Mouse (Mus musculus) adrenal gland, postnatal 10 days (tissue): ENCODE data around the gene Hoxa2. TPM values are rescaled to one million over a fixed set of nuclear protein-coding genes. Genes with fewer than 3 reads are reported as not detected.

Source experiments
- DNase-seq: peaks from one replicate; pipeline ENCODE4 v3.0.0; 2021; ENCODE audit warnings: mixed read lengths
- total RNA-seq, 2 experiments: library from RNA; stranded (reverse); gene quantifications; 2 replicates each; pipeline ENCODE4 v1.2.3; 2021

Hoxa2 gene
- total RNA-seq, 2 experiments from 2014 or later = 2.3 to 5.1 TPM

GRCm38 (mm10) chr6:52202362-52203120, 37.9 kb upstream of the Hoxa2 start:
- DNase-seq = peak; percentile 32

DNA sequence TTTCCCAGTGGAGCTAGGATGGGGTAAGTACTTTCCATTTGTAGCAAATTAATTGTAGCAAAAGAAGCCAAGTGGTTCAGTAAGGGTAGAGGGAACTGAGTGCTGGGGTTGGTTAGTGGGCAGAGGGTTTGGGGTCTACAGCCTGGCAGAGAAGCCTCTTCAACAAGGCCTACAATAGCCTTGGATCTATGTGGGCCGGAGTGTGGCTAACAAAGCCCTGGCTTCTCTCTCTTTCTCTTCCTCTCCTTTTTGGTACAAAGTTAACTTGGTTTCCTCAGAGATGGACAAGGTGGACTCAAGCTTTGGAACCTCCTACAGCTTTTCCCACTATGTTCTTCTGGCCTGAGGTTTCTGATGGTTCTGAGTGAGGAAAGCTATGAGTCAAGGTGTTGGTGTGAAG, 36.6 kb upstream of the Hoxa2 start:
- no peak for DNase-seq

DNA sequence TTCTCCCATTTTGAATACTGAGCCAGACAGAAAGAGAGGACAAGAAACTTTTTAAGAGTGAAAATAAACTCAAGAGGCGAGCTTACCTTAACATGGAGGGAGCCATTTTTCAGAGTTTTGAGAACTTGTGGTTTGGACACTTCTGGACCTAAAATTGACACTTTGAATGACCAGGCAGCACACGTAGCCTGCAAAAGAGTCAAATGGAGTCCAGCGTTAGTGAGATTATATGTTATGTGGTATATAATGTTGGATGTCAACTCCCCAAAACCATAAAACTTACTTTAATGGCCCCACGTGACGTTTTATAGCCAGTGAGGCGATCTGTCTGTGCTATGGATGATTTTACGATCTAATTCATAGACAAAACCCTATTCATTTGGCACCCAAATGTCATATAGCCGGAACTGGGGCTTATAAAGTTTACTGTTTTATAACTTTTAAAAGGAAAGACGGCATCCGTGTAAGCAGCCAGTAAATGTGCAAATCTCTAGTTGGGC, 36.2 kb upstream of the Hoxa2 start:
- no peak for DNase-seq

GRCm38 (mm10) chr6:52200073-52200750, 35.6 kb upstream of the Hoxa2 start:
- peak; percentile 68 for DNase-seq

GRCm38 (mm10) chr6:52197271-52197670, 32.6 kb upstream of the Hoxa2 start:
- DNase-seq = peak; percentile 71

- no peak for DNase-seq
Observed at GRCm38 (mm10) chr6:52196811-52197210, 32.2 kb upstream of the Hoxa2 start.

DNA sequence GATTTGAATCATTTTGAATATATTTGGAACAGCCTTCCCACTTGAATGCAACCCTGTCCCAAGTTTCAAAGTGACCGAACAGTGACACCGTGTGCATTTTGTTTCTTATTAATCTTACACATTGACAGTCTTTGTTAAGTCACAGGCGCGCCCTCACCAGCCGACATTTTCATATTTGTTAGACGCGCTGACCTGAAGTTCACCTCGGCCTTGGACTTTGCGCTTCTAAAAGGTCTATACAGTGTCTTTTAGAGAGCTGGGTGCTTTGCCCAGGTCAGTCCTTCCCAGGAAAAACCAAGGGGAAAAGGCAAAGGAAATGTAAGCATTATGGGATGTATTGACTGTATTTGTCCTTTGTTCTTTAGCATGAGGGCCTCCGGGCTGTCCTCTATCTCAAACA, 30.1 kb upstream of the Hoxa2 start:
- DNase-seq = no peak

DNA sequence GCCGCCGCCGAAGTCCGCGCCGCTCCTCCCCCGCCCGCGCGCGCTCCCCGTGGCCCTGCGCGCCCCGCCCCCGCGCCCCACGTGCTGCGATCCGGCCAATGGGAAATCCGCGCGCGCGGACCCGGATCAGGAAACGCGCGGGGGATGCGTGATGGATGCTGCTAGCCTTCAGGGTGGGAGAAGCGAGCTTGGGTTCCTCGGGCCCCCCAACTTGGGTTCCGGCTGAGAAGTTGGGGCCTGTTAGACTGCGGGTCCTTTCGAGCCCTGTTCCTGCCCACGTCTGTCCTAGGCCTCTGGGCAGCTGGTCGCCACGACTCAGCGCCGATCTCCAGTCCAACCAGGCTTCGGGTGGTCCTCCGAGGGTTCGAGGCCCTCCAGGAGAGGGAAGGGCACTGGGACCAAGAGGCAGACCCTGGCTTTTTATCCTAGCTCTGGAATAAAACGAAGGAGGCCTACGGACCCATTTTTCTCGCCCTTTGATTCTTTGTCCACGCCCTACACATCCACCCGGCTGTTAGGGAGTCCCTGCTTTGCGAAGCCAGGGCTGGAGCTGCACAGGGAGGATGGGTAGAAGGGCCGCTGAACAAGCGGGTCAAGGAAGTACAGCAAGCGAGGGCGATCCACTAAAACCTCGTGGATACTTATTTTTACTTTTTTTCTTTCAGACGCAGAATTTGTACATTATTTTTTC, 27.4 kb upstream of the Hoxa2 start:
- peak; percentile 95 for DNase-seq

DNA sequence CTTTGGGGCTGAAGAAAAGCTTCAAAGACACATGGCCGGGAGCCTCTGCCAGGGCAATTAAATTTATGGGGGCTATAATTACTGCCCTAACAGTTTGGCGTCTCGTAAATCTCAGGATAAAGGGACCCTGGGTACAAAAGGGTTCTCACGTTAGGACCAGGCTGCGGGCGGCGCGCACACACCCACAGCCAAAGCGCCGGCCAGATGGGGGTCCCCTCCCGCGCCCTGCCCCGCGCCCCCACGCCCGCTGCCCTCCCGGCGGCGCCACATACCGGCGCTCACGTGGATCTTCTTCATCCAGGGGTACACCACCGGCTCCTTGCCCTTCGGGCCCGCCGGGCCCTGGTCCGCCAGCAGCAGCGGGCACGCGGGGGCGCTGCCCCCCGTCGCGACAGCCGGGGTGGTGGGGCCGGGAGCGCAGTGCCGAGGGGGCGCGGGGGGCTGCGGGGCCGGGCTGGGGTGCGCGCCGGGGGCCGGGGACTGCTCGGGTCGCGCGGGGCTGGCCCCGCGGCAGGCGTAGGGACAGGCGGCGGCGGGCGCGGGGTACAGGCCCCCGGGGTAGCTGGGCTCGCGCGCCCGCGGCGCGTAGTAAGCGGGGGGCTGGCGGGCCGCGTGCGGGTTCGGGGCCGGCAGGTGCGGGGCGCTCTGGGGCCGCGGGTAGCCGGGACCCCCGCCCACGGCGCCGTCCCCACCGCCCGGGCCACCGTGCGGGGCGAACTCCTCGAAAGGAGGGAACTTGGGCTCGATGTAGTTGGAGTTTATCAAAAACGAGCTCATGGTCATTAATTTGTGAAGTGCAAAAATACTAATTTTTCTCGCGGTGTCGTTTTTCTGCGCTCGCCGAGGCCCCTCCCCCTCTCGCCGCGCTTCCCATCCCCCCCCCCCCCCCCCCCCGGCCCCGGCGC, 26.5 kb upstream of the Hoxa2 start, which contains the start of gene Hoxa4:
Gene Hoxa4, minus strand, starts transcription at position 848 of the 905 bp plus-strand sequence.
- peak; percentile 48 for DNase-seq

DNA sequence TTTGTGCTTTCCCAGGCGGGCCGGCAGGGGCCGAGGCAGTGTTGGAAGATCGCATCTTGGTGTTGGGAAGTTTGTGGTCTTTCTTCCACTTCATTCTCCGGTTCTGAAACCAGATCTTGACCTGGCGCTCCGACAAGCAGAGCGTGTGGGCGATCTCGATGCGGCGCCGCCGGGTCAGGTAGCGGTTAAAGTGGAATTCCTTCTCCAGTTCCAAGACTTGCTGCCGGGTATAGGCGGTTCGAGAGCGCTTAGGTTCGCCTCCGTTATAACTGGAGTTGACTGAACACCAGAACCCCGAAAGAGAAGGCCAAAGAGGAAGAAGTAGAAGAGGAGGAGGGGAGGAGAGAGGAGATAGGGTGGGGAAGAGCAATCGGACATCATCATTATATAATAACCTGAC, 25.8 kb upstream of the Hoxa2 start:
- peak; percentile 50 for DNase-seq

DNA sequence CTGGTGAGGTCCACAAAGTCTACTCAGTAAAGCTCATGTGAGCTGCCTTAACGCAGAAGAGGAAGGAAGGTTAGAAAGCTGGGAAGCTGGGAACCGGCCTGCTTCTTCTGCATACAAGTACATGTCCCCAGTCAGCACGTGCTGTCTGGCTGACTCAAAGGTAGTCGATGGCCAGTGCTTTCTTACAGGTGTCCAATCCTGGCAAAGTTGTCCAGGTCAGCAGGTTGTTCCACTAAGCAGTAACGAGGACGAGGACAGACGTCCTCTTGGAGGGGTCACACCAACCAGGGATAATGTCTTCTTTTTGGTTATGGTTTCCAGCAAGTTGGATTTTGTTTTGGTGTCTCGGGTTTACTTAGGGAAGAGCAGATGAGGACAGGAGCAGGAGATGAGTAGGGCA, 25.3 kb upstream of the Hoxa2 start:
- no peak for DNase-seq

- DNase-seq = peak; percentile 59
Observed at GRCm38 (mm10) chr6:52189172-52189591, 24.6 kb upstream of the Hoxa2 start.

- no peak for DNase-seq
Observed at GRCm38 (mm10) chr6:52186500-52186899, 21.9 kb upstream of the Hoxa2 start.

DNA sequence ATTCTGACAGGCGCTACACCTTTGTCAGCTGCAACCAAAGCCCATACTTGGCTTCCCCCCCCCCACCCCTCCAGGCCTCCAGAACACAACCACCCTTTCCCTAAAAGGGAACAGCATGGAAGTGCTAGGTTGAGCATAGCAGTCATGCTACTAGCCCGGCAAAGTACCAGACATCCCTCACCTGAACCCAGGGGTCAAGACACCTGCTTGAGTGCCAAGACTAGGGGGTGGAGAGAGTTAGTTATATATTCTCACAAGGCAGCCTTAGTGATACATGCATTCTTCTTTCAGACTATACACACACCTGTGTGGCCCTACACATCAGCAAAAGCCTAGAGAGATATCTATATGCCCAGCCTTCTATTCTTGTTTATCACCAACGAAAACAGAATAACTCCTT, 21.2 kb upstream of the Hoxa2 start:
- DNase-seq = no peak

- DNase-seq = peak; percentile 61
Observed at GRCm38 (mm10) chr6:52185222-52185621, 20.6 kb upstream of the Hoxa2 start.

- peak; percentile 47 for DNase-seq
Observed at GRCm38 (mm10) chr6:52184668-52185067, 20.0 kb upstream of the Hoxa2 start.

GRCm38 (mm10) chr6:52183311-52184080, 18.9 kb upstream of the Hoxa2 start:
- DNase-seq = peak; percentile 48

GRCm38 (mm10) chr6:52182793-52183192, 18.2 kb upstream of the Hoxa2 start:
- no peak for DNase-seq

DNA sequence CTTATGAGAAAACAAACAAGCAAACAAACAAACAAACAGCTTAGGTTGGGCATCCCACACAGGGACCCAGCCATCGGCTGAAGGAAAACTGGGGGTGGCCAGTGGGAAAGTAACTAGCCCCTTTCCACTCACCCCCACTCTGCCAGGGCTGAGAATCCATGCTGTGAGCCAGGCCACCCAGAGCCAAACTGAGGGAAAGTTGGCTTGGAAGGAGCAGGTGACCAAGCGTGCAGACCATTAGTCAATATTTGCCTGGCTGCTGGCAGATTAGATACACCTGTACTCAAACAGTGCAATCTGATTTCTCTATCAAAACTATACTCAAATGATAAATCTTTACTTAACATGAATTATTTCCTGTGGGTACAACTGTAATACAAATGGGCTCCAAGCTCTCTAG, 17.4 kb upstream of the Hoxa2 start:
- no peak for DNase-seq

DNA sequence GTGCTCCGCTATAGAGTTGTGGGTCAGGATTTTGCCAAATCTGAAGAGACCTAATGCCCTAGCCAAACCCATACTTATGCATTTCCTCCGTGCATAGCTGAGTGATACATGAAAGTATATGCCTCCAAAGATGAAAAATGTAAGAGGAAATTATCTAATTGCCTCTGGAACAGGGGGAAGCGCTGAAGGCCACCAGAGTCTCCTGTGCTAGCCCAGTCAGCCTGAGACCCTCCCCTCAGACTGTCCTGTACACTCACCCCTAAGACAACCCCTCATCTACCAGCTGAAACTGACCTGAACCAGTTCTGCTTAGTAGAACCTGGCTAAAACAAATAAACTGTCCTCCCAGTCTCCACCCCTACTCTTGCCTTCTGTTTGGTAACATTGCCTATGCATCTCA, 16.1 kb upstream of the Hoxa2 start:
- no peak for DNase-seq

DNA sequence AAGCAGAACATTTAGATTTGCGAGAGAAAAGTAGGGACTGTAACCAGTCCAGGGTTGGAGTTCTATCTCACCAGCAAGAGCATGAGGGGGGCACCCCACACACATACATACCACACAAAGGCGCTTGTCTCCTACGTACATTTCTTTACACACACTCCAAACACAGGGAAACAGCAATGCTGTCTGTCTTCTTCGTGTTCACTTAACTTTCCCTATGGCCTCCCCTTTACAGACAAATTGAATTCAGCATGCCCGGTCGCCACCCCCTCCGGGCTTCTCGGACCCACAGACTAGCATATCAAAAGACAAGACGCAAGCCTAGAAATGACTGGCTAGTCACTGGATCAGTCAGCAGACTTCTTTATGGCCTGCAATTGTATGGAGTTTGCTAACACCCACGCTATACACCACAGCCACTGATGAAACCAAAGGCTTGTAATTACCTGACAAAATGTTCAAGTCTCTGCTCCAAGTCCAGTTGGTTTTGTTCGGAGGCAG, 15.6 kb upstream of the Hoxa2 start:
- DNase-seq = no peak
